Mouse (Mus musculus): ENCODE results near the gene Get4. TPM values are rescaled to one million over a fixed set of nuclear protein-coding genes. Genes with fewer than 3 reads are reported as not detected.

Gene Get4
- polyA plus RNA-seq, 1 experiment from 2014 or later = 133 TPM

DNA sequence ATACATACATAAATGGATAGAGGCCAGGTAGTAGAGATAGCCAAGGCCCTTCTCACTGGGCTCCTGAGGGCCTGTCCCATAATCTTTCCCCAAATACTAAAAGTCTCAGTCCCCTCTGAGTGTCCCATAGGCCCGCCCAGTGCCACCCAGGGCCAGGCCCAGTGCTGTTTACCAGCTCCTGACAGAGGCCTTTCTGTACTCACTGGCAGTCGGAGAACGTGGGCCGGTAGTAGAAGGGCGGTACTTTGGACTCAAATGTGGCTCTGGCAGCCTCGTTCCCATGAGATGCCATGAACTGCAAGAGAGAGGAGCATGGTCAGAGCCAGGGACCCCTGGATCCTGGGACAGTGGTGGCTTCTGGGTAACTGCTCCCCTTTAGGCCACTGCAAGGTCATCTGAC is 50.0 kb downstream of the Get4 start:
- peak; percentile 21; the same call in 1 of the 2 replicates for ATAC-seq (ENCODE audit: low FRiP score, low TSS enrichment)
- peaks cover 2% of the 10 kb centered on the region; the same call in 1 of the 2 replicates for H3K4me1 ChIP-seq (replicated peaks; ENCODE audit: control insufficient read depth, insufficient read depth)
- no peak overlapping the region for H3K4me3 ChIP-seq (ENCODE audit: low read depth, low read length)
- H3K9me3 ChIP-seq (ENCODE audit: control insufficient read depth, low read length) = no peaks in the 10 kb centered on the region
- no peak overlapping the region for H3K4me2 ChIP-seq (replicated peaks; ENCODE audit: low read depth)
- no peak overlapping the region for H3K9ac ChIP-seq (ENCODE audit: low read length)
- H3K27me3 ChIP-seq (ENCODE audit: control insufficient read depth, insufficient read depth, low read length) = no peaks in the 10 kb centered on the region
- H3K36me3 ChIP-seq (ENCODE audit: control insufficient read depth, insufficient read depth, low read length) = no peaks in the 10 kb centered on the region
- peak; percentile 61 for DNase-seq (ENCODE audit: low spot score)
- H3K27ac ChIP-seq (replicated peaks) = no peak overlapping the region
- 73% methylated on average over 6 of the region's 6 CpGs for WGBS
- TF ChIP-seq EP300 (optimal IDR thresholded peaks at IDR 0.05) (no peak), CTCF (IDR thresholded peaks at IDR 0.05; ENCODE audit: low read depth) (no peak)

DNA sequence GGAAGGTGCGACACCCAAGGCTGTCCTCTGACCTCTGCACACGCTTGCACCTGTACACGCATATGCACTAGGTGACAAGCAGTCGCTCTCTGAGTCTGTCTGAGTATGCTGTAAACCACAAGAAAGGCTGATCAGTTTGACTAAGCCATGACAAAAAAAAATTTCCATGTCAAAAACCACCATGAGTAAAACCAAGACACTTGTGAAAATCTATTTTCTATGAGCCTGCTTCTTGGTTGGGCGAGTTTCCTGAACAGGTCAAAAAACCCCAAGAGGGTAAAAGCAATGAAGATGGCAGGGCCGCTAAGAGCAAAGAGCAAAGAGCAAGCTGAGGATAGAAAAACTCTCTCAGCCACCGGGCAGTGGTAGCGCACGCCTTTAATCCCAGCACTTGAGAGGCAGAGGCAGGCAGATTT is 51.5 kb downstream of the Get4 start:
- H3K27me3 ChIP-seq (ENCODE audit: control insufficient read depth, insufficient read depth, low read length) = no peaks in the 10 kb centered on the region
- TF ChIP-seq EP300 (optimal IDR thresholded peaks at IDR 0.05) (no peak), CTCF (IDR thresholded peaks at IDR 0.05; ENCODE audit: low read depth) (no peak)
- ATAC-seq (ENCODE audit: low FRiP score, low TSS enrichment) (no peak), DNase-seq (ENCODE audit: low spot score) (no peak)
- no peak overlapping the region for H3K4me3 ChIP-seq (ENCODE audit: low read depth, low read length)
- no peak overlapping the region for H3K9ac ChIP-seq (ENCODE audit: low read length)
- H3K4me2 ChIP-seq (replicated peaks; ENCODE audit: low read depth) = no peak overlapping the region
- 87% methylated on average over 9 of the region's 9 CpGs for WGBS
- peaks cover 2% of the 10 kb centered on the region; the same call in 1 of the 2 replicates for H3K4me1 ChIP-seq (replicated peaks; ENCODE audit: control insufficient read depth, insufficient read depth)
- no peaks in the 10 kb centered on the region for H3K36me3 ChIP-seq (ENCODE audit: control insufficient read depth, insufficient read depth, low read length)
- no peak overlapping the region for H3K27ac ChIP-seq (replicated peaks)
- no peaks in the 10 kb centered on the region for H3K9me3 ChIP-seq (ENCODE audit: control insufficient read depth, low read length)

DNA sequence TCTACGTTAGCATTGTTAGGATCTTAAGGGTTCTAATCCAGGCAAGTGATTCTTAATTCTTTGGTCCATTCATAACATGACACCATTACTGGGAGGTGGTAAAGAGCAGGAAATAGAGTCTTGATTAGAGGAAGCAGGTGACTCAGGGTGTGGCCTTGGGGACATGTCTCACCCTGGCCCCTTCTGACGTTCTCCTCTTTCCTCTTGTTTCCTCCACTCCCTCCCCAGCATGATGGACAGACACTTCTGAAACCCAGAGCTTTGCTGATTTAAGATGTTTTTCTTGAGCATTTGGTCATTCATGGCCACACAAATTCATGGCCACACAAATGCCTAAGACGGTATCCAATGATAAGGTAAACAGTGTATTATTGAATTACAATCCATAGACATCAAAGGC is 57.8 kb downstream of the Get4 start:
- Histone ChIP-seq H3K27me3 (ENCODE audit: control insufficient read depth, insufficient read depth, low read length) (no peaks in the 10 kb centered on the region), H3K4me2 (replicated peaks; ENCODE audit: low read depth) (no peak overlapping the region), H3K4me1 (replicated peaks; ENCODE audit: control insufficient read depth, insufficient read depth) (no peaks in the 10 kb centered on the region), H3K27ac (replicated peaks) (no peak overlapping the region), H3K9ac (ENCODE audit: low read length) (no peak overlapping the region), H3K4me3 (ENCODE audit: low read depth, low read length) (no peak overlapping the region), H3K9me3 (ENCODE audit: control insufficient read depth, low read length) (no peaks in the 10 kb centered on the region), H3K36me3 (ENCODE audit: control insufficient read depth, insufficient read depth, low read length) (no peaks in the 10 kb centered on the region)
- TF ChIP-seq CTCF (IDR thresholded peaks at IDR 0.05; ENCODE audit: low read depth) = no peak
- TF ChIP-seq EP300 (optimal IDR thresholded peaks at IDR 0.05) = no peak
- DNase-seq (ENCODE audit: low spot score) (no peak), ATAC-seq (ENCODE audit: low FRiP score, low TSS enrichment) (peak; percentile 66; the same call in 1 of the 2 replicates)
- 53% methylated on average over 3 of the region's 3 CpGs for WGBS

DNA sequence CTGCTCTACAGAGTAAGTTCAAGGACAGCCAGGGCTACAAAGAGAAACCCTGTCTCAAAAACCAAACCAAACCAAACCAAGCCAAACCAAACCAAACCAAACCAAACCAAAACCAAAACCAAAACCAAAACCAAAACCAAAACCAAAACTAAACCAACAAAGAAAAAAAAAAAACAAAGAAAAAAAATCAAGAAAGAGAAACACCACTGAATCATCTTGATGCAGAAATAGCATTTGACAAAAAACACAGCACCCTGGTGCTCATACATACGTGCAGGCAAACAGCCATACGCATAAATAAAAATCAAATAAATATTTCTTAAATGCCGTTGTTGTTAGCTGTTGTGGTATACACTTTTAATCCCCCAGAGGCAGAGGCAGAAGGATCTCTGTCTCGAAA is 58.4 kb downstream of the Get4 start:
- no peaks in the 10 kb centered on the region for H3K4me1 ChIP-seq (replicated peaks; ENCODE audit: control insufficient read depth, insufficient read depth)
- H3K27me3 ChIP-seq (ENCODE audit: control insufficient read depth, insufficient read depth, low read length) = no peaks in the 10 kb centered on the region
- ATAC-seq (ENCODE audit: low FRiP score, low TSS enrichment) (no peak), DNase-seq (ENCODE audit: low spot score) (no peak)
- no peaks in the 10 kb centered on the region for H3K9me3 ChIP-seq (ENCODE audit: control insufficient read depth, low read length)
- H3K36me3 ChIP-seq (ENCODE audit: control insufficient read depth, insufficient read depth, low read length) = no peaks in the 10 kb centered on the region
- no peak overlapping the region for H3K4me2 ChIP-seq (replicated peaks; ENCODE audit: low read depth)
- TF ChIP-seq EP300 (optimal IDR thresholded peaks at IDR 0.05) (no peak), CTCF (IDR thresholded peaks at IDR 0.05; ENCODE audit: low read depth) (no peak)
- WGBS = 85% methylated on average over 4 of the region's 4 CpGs
- H3K9ac ChIP-seq (ENCODE audit: low read length) = no peak overlapping the region
- H3K27ac ChIP-seq (replicated peaks) = no peak overlapping the region
- H3K4me3 ChIP-seq (ENCODE audit: low read depth, low read length) = no peak overlapping the region

DNA sequence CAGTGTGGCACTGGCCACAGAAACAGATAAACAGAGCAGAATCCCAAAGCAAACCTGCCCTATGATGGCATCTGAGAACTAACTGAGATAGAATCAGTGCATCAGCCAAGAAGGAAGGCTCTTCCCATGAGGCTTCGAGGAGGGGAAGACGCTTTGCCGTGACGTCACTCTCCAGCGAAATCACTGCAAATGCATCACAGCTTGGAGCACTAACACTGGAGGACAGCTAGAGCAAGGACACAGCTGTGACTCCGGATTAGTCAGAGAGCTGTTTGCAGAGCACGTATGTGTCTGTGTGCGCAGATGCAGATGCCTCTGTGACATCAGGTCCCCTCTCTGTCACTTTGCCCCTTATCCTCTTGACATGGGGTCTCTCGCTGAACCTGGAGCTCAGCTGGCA is 59.7 kb downstream of the Get4 start:
- Histone ChIP-seq H3K9me3 (ENCODE audit: control insufficient read depth, low read length) (no peaks in the 10 kb centered on the region), H3K4me3 (ENCODE audit: low read depth, low read length) (no peak overlapping the region), H3K36me3 (ENCODE audit: control insufficient read depth, insufficient read depth, low read length) (no peaks in the 10 kb centered on the region), H3K27ac (replicated peaks) (no peak overlapping the region), H3K27me3 (ENCODE audit: control insufficient read depth, insufficient read depth, low read length) (no peaks in the 10 kb centered on the region), H3K4me2 (replicated peaks; ENCODE audit: low read depth) (no peak overlapping the region), H3K4me1 (replicated peaks; ENCODE audit: control insufficient read depth, insufficient read depth) (no peaks in the 10 kb centered on the region), H3K9ac (ENCODE audit: low read length) (no peak overlapping the region)
- DNase-seq (ENCODE audit: low spot score) = no peak
- ATAC-seq (ENCODE audit: low FRiP score, low TSS enrichment) = no peak
- 86% methylated on average over 9 of the region's 9 CpGs for WGBS
- TF ChIP-seq EP300 (optimal IDR thresholded peaks at IDR 0.05) (no peak), CTCF (IDR thresholded peaks at IDR 0.05; ENCODE audit: low read depth) (no peak)

DNA sequence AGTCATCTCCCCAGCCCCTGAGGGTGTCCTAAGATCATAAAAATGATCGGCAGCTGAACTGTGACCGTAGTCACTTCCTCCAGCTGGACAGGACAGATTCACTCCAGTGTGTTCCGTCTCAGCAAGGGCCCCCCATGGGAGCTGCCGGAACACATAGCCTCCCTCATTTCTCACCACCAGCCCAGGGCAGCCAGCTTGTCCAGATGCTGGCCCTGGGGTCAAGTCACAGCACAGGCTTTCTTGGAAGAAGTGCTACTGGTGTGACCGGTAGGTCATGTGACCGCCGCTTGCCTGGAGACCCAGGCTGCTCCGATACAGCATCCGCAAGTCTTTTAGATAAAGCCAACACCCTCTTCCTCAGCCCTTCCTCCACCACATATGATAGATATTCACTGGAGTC is 61.4 kb downstream of the Get4 start:
- no peak overlapping the region for H3K27ac ChIP-seq (replicated peaks)
- H3K9me3 ChIP-seq (ENCODE audit: control insufficient read depth, low read length) = no peaks in the 10 kb centered on the region
- H3K4me3 ChIP-seq (ENCODE audit: low read depth, low read length) = no peak overlapping the region
- H3K4me1 ChIP-seq (replicated peaks; ENCODE audit: control insufficient read depth, insufficient read depth) = peaks cover 5% of the 10 kb centered on the region; the same call in 1 of the 2 replicates
- H3K4me2 ChIP-seq (replicated peaks; ENCODE audit: low read depth) = no peak overlapping the region
- no peaks in the 10 kb centered on the region for H3K36me3 ChIP-seq (ENCODE audit: control insufficient read depth, insufficient read depth, low read length)
- H3K9ac ChIP-seq (ENCODE audit: low read length) = no peak overlapping the region
- WGBS = 84% methylated on average over 9 of the region's 9 CpGs
- TF ChIP-seq EP300 (optimal IDR thresholded peaks at IDR 0.05) (no peak), CTCF (IDR thresholded peaks at IDR 0.05; ENCODE audit: low read depth) (no peak)
- ATAC-seq (ENCODE audit: low FRiP score, low TSS enrichment) (no peak), DNase-seq (ENCODE audit: low spot score) (no peak)
- H3K27me3 ChIP-seq (ENCODE audit: control insufficient read depth, insufficient read depth, low read length) = no peaks in the 10 kb centered on the region
